Mouse (Mus musculus) hindbrain, postnatal 0 days (tissue): ENCODE measurements around the gene Necab3. TPM values are rescaled to one million over a fixed set of nuclear protein-coding genes. Genes with fewer than 3 reads are reported as not detected.

Experiments
- ATAC-seq: fragments of 200-750 bp; cut with Nextera tagmentation; 2 replicates; pipeline ENCODE4 v1.8.0; 2017; ENCODE audit warnings: mild to moderate bottlenecking, moderate TSS enrichment, moderate library complexity
- DNase-seq: peaks from one replicate; pipeline ENCODE4 v3.0.0-alpha.2; 2015; ENCODE audit warnings: low spot score
- H3K27ac ChIP-seq: fragments of 300-500 bp; sonication (generic); 2 replicates; pipeline ENCODE4 v1.5.1; 2014; ENCODE audit warnings: mild to moderate bottlenecking
- H3K27me3 ChIP-seq: fragments of 300-500 bp; sonication (generic); 2 replicates; pipeline ENCODE4 v1.6.1; 2014; ENCODE audit warnings: low read length, mixed read lengths; ENCODE audit not compliant: insufficient read depth
- H3K36me3 ChIP-seq: fragments of 300-500 bp; sonication (generic); 2 replicates; pipeline ENCODE4 v1.6.1; 2014; ENCODE audit warnings: low read length, mixed read lengths; ENCODE audit not compliant: insufficient read depth
- H3K4me1 ChIP-seq: fragments of 300-500 bp; sonication (generic); 2 replicates; pipeline ENCODE4 v1.6.1; 2014; ENCODE audit warnings: antibody characterized with exemption, low read length, mixed read lengths; ENCODE audit not compliant: insufficient read depth
- H3K4me2 ChIP-seq: fragments of 300-500 bp; sonication (generic); 2 replicates; pipeline ENCODE4 v1.6.1; 2014; ENCODE audit warnings: low read depth, mild to moderate bottlenecking, low read length, moderate library complexity, mixed read lengths
- H3K4me3 ChIP-seq: fragments of 300-500 bp; sonication (generic); 2 replicates; pipeline ENCODE4 v1.5.1; 2014; ENCODE audit warnings: low read length
- H3K9ac ChIP-seq: fragments of 300-500 bp; sonication (generic); replicated peaks from 2 replicates; pipeline ENCODE4 v1.6.1; 2014; ENCODE audit warnings: mild to moderate bottlenecking, low read length, moderate library complexity, mixed read lengths
- H3K9me3 ChIP-seq: fragments of 300-500 bp; sonication (generic); 2 replicates; pipeline ENCODE4 v1.6.1; 2016; ENCODE audit warnings: low read length, mixed read lengths
- CTCF ChIP-seq: IDR thresholded peaks from 2 replicates; pipeline ENCODE4 v1.5.1; 2016; ENCODE audit warnings: antibody characterized with exemption, control low read depth, low read depth
- WGBS: fragments of 180-500 bp; shearing (Covaris S2); extraction: QIAGEN DNeasy Blood & Tissue Kit; methylation state at CpG from one replicate; pipeline ENCODE4 v1.1.7; 2014; 5-methylcytosine and 5-hydroxymethylcytosine counted together
- polyA plus RNA-seq: library from polyadenylated mRNA; unstranded; fragments of >200 nt; fragmentation: Nextera tagmentation; extraction: Ambion mirVana; gene quantifications from 2 replicates; pipeline ENCODE4 v1.2.1, GENCODE M21; 2015
- total RNA-seq: library from RNA; depleted of rRNA; stranded (reverse); fragments of >200 nt; gene quantifications from 2 replicates; pipeline ENCODE4 v1.2.3, GENCODE M21; 2014

Gene Necab3
- total and polyA plus RNA-seq, 2 experiments from 2014 or later, result 22.9 to 35.1 TPM

GRCm38 (mm10) chr2:154574271-154574670 is 15.6 kb upstream of the Necab3 start:
- Histone ChIP-seq H3K9me3 (no peaks in the 10 kb centered on the region), H3K27me3 (no peaks in the 10 kb centered on the region), H3K4me2 (no peak overlapping the region), H3K36me3 (no peaks in the 10 kb centered on the region), H3K4me3 (no peak overlapping the region), H3K9ac (no peak overlapping the region), H3K27ac (no peak overlapping the region), H3K4me1 (peaks cover 3% of the 10 kb centered on the region; the same call in 1 of the 2 replicates)
- peak; percentile 59 for DNase-seq
- ATAC-seq, result no peak
- no peak for TF ChIP-seq CTCF
- 23% methylated on average over 7 of the region's 7 CpGs for WGBS

- ATAC-seq, result no peak
- H3K27me3 ChIP-seq, result no peaks in the 10 kb centered on the region
These were observed 14.3 kb upstream of the Necab3 start for GRCm38 (mm10) chr2:154572996-154573395.

GRCm38 (mm10) chr2:154571976-154572375 is 13.3 kb upstream of the Necab3 start:
- ATAC-seq (no peak), DNase-seq (no peak)
- Histone ChIP-seq H3K27ac (no peak overlapping the region), H3K9me3 (no peaks in the 10 kb centered on the region), H3K27me3 (no peaks in the 10 kb centered on the region), H3K4me1 (no peaks in the 10 kb centered on the region; the same call in 1 of the 2 replicates), H3K4me3 (no peak overlapping the region), H3K9ac (no peak overlapping the region), H3K36me3 (no peaks in the 10 kb centered on the region), H3K4me2 (no peak overlapping the region)
- no peak for TF ChIP-seq CTCF
- WGBS, result 68% methylated on average over 8 of the region's 8 CpGs

More at GRCm38 (mm10) chr2:154572996-154573395, 14.3 kb upstream of the Necab3 start:
- Histone ChIP-seq H3K27ac (no peak overlapping the region), H3K4me3 (no peak overlapping the region), H3K4me2 (no peak overlapping the region), H3K4me1 (peaks cover 3% of the 10 kb centered on the region), H3K9ac (no peak overlapping the region), H3K9me3 (no peaks in the 10 kb centered on the region), H3K36me3 (no peaks in the 10 kb centered on the region)
- WGBS, result 71% methylated on average over 3 of the region's 3 CpGs
- DNase-seq, result no peak
- TF ChIP-seq CTCF, result no peak

- no peaks in the 10 kb centered on the region for H3K27me3 ChIP-seq
- no peak overlapping the region for H3K4me2 ChIP-seq
- no peak overlapping the region for H3K27ac ChIP-seq
- no peaks in the 10 kb centered on the region; the same call in 1 of the 2 replicates for H3K4me1 ChIP-seq
- TF ChIP-seq CTCF, result no peak
- WGBS, result 79% methylated on average over 4 of the region's 4 CpGs
- ATAC-seq, result no peak
- no peak overlapping the region for H3K9ac ChIP-seq
- no peaks in the 10 kb centered on the region for H3K36me3 ChIP-seq
- H3K9me3 ChIP-seq, result no peaks in the 10 kb centered on the region
- no peak for DNase-seq
- H3K4me3 ChIP-seq, result no peak overlapping the region
These were observed 12.6 kb upstream of the Necab3 start for GRCm38 (mm10) chr2:154571266-154571665.

- DNase-seq, result no peak
- 53% methylated on average over 4 of the region's 4 CpGs for WGBS
- no peak for ATAC-seq
- Histone ChIP-seq H3K9me3 (no peaks in the 10 kb centered on the region), H3K4me2 (peak overlapping the region; percentile 92; the same call in 1 of the 2 replicates), H3K36me3 (no peaks in the 10 kb centered on the region), H3K27me3 (no peaks in the 10 kb centered on the region), H3K4me3 (no peak overlapping the region), H3K9ac (no peak overlapping the region), H3K27ac (no peak overlapping the region), H3K4me1 (no peaks in the 10 kb centered on the region; the same call in 1 of the 2 replicates)
- no peak for TF ChIP-seq CTCF
These were observed 12.0 kb upstream of the Necab3 start for GRCm38 (mm10) chr2:154570666-154571065.

GRCm38 (mm10) chr2:154569836-154570286 is 11.2 kb upstream of the Necab3 start, which contains the start of gene E2f1:
Gene E2f1, minus strand, starts transcription at chr2:154569892.
- H3K36me3 ChIP-seq, result no peaks in the 10 kb centered on the region
- TF ChIP-seq CTCF, result peak; percentile 34
- peak within 1 kb of the TSS; percentile 74 for H3K27ac ChIP-seq
- WGBS, result under 1% methylated on average over 29 of the region's 44 CpGs
- peak; percentile 98 for ATAC-seq
- peak within 1 kb of the TSS; percentile 92 for H3K4me2 ChIP-seq
- peak within 1 kb of the TSS; percentile 59 for H3K9ac ChIP-seq
- H3K9me3 ChIP-seq, result no peaks in the 10 kb centered on the region
- no peaks in the 10 kb centered on the region for H3K27me3 ChIP-seq
- no peaks in the 10 kb centered on the region; the same call in 1 of the 2 replicates for H3K4me1 ChIP-seq
- DNase-seq, result peak; percentile 97
- peak within 1 kb of the TSS; percentile 74 for H3K4me3 ChIP-seq

GRCm38 (mm10) chr2:154569071-154569748 is 10.5 kb upstream of the Necab3 start:
- peak overlapping the region; percentile 59 for H3K9ac ChIP-seq
- H3K9me3 ChIP-seq, result no peaks in the 10 kb centered on the region
- no peaks in the 10 kb centered on the region for H3K27me3 ChIP-seq
- no peak for TF ChIP-seq CTCF
- H3K4me3 ChIP-seq, result peak overlapping the region; percentile 74
- H3K27ac ChIP-seq, result peak overlapping the region; percentile 74
- no peaks in the 10 kb centered on the region for H3K36me3 ChIP-seq
- no peaks in the 10 kb centered on the region; the same call in 1 of the 2 replicates for H3K4me1 ChIP-seq
- peak overlapping the region; percentile 92 for H3K4me2 ChIP-seq
- peak; percentile 60 for DNase-seq
- under 1% methylated on average over 55 of the region's 70 CpGs for WGBS
- ATAC-seq, result peak; percentile 42
